Mouse (Mus musculus) left cerebral cortex, postnatal 25 days (tissue): ENCODE results near the gene Smarcc2. TPM values are rescaled to one million over a fixed set of nuclear protein-coding genes. Genes with fewer than 3 reads are reported as not detected.
A peak's percentile ranks its signal among the peaks of the same experiment; 100 is the strongest.

Experiments
- DNase-seq, 2 experiments: peaks; one replicate each; pipeline ENCODE4 v3.0.0; 2022; ENCODE audit warnings: low spot score in 2 of 2, mixed read lengths in 1 of 2
- intact Hi-C: fragments of 180-260 bp; cut with DNase I; formaldehyde crosslinking; loops from one replicate; pipeline ENCODE4 v1.15.1; 2025
- microRNA-seq, 2 experiments: library from miRNA; unstranded; fragments of <30 nt; microRNA quantifications; one replicate each; pipeline ENCODE4 v1.2.0; 2022
- total RNA-seq, 2 experiments: library from RNA; stranded (reverse); gene quantifications; 2 replicates each; pipeline ENCODE4 v1.2.3; 2021

Gene Smarcc2
- total RNA-seq, 2 experiments from 2014 or later, result 228 to 232 TPM

DNA sequence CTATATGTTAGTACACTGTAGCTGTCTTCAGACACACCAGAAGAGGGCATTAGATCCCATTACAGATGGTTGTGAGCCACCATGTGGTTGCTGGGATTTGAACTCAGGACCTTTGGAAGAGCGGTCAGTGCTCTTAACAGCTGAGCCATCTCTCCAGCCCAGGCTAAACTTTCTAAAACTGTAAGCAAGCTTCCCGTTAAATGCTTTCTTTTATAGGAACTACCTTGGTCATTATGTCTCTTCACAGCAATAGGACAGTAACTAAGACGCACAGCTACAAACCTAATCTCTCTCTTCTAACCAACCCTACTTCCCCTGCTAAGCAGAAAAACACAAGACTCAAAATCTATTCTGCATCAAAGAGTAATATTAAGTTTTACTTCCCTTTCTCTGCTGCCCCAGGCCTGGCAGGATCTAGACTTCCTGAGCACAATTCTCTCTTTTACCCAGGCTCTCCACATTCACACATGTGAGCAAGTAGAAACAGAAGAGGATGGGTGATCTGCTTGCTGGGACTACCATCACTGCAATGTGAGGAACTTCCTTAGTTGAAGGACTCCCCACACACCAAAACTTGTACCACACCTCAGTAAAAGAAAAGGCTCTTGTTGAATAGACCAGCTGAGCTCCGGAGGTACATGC, 76.7 kb downstream of the Smarcc2 start:
- intact Hi-C loops, result loop anchor here (2.0 kb wide), 2 partner anchors 17 to 77 kb away; partner anchors contain the start of gene Smarcc2
- DNase-seq, result no peak

DNA sequence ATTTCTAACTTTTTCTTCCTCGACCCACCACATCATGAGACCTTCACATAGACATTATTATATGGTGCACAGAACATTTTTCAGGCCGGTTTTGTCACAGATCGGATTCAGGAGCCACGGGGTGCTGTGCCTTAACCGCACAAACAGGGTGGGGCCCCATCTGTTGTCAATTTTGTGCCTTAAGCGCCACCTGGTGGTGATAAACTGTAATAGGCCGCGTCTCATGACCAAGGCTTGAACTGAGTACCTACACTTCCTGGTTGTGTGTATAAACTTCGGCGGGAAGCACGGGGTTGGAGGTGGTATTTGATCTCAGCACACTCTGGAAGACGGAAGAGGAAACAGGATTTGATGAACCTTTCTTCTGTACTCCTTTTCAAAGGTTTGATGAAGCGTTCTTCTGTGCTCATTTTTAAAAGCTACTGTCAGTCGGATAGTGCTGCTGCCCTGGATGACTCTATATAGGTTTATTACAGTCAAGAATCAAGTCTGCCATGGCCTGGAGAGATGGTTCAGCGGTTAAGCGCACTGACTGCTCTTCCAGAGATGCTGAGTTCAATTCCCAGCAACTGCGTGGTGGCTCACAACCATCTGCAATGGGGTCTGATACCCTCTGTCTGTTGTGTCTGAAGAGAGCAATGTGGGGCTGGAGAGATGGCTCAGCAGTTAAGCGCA, 77.4 kb downstream of the Smarcc2 start:
- intact Hi-C loops, result loop anchor here (2.0 kb wide), 2 partner anchors 18 to 78 kb away; partner anchors contain the start of gene Smarcc2
- peak; percentile 91 to 93 for DNase-seq

DNA sequence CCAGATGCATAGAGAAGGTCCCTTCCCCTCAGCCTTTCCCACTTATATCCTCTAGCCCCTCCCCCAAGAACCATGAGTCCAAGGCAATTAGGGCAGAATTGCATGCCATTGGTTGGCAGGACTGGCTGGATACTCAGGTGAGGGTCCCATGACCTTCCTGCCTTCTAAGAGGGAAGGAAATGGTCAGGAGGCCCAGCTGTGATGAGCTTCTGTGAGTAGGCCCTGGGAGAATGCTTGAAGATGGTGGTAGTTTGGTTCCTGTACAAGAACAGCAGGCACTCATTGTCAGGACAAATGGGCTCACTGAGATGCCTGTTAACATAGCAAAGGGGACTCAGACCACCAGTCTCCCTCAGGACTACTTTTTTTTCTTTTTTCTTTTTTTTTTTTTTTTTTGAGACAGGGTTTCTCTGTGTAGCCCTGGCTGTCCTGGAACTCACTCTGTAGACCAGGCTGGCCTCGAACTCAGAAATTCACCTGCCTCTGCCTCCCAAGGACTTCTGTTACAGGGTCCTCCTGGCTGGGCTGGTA, 79.4 kb downstream of the Smarcc2 start:
- intact Hi-C loops, result no loop called here
- no peak for DNase-seq

Small RNAs within 50 kb of the gene (microRNA-seq; reads per million reads assigned to microRNA genes)
- 0 reads per million in 2 experiments for gene Mir6916
- 0.74 to 1.3 reads per million in 2 experiments for gene Mir8105

Other genes starting within 250 kb of the Smarcc2 start
- gene Spryd4, start 247.4 kb upstream of the Smarcc2 start, total RNA-seq, result 10 to 100 TPM; 10.1 to 10.7 TPM
- gene Mip, start 233.4 kb upstream of the Smarcc2 start, total RNA-seq, result not detected
- gene Timeless, start 227.2 kb upstream of the Smarcc2 start, total RNA-seq, result 1 to 10 TPM; 6.8 to 8.3 TPM
- not detected for gene Apon, start 205.2 kb upstream of the Smarcc2 start, total RNA-seq
- gene Apof, start 190.6 kb upstream of the Smarcc2 start, total RNA-seq, result not detected
- gene Stat2, start 188.7 kb upstream of the Smarcc2 start, total RNA-seq, result 10 to 100 TPM; 27.1 to 29.6 TPM
- gene Il23a, start 160.5 kb upstream of the Smarcc2 start, total RNA-seq, result under 1 TPM; 0.64 to 0.69 TPM
- 10 to 100 TPM; 14.3 to 15.4 TPM for gene Pan2, start 155.9 kb upstream of the Smarcc2 start, total RNA-seq
- 10 to 100 TPM; 64.7 to 70.5 TPM for gene Cnpy2, start 136.8 kb upstream of the Smarcc2 start, total RNA-seq
- gene Cs, start 121.5 kb upstream of the Smarcc2 start, total RNA-seq, result 100 to 1,000 TPM; 227 to 229 TPM
- 10 to 100 TPM; 60.4 to 63.8 TPM for gene Coq10a, start 90.3 kb upstream of the Smarcc2 start, total RNA-seq
- gene Ankrd52, start 82.1 kb upstream of the Smarcc2 start, total RNA-seq, result 10 to 100 TPM; 65.1 to 68.9 TPM
- gene Slc39a5, start 58.0 kb upstream of the Smarcc2 start, total RNA-seq, result under 1 TPM; 0.30 to 0.32 TPM
- gene Nabp2, start 47.8 kb upstream of the Smarcc2 start, total RNA-seq, result 10 to 100 TPM; 87.8 to 89.7 TPM
- gene Rnf41, start 47.6 kb upstream of the Smarcc2 start, total RNA-seq, result 10 to 100 TPM; 76.7 to 78.6 TPM
- 100 to 1,000 TPM; 616 to 641 TPM for gene Myl6, start 34.9 kb downstream of the Smarcc2 start, total RNA-seq
- 10 to 100 TPM; 22.9 to 24.0 TPM for gene Myl6b, start 39.4 kb downstream of the Smarcc2 start, total RNA-seq
- gene Esyt1, start 66.6 kb downstream of the Smarcc2 start, total RNA-seq, result 1 to 10 TPM; 7.9 to 8.0 TPM
- 10 to 100 TPM; 13.2 to 13.5 TPM for gene Zc3h10, start 88.5 kb downstream of the Smarcc2 start, total RNA-seq
- gene Rpl41, start 90.1 kb downstream of the Smarcc2 start, total RNA-seq, result 1,000 to 10,000 TPM; 1,545 to 1,604 TPM
- 10 to 100 TPM; 56.7 to 62.7 TPM for gene Pa2g4, start 106.7 kb downstream of the Smarcc2 start, total RNA-seq
- gene Erbb3, start 130.4 kb downstream of the Smarcc2 start, total RNA-seq, result 1 to 10 TPM; 5.8 to 7.6 TPM
- 100 to 1,000 TPM; 235 to 247 TPM for gene Rps26, start 167.5 kb downstream of the Smarcc2 start, total RNA-seq
- 10 to 100 TPM; 17.9 to 18.9 TPM for gene Ikzf4, start 186.7 kb downstream of the Smarcc2 start, total RNA-seq
- gene Suox, start 214.8 kb downstream of the Smarcc2 start, total RNA-seq, result 10 to 100 TPM; 10.8 to 12.3 TPM
- gene Rab5b, start 237.0 kb downstream of the Smarcc2 start, total RNA-seq, result 100 to 1,000 TPM; 125 to 132 TPM
- under 1 TPM; 0.39 to 0.96 TPM for gene Pmel, start 244.9 kb downstream of the Smarcc2 start, total RNA-seq
- 1 to 10 TPM; 2.5 to 3.2 TPM for gene Cdk2, start 245.8 kb downstream of the Smarcc2 start, total RNA-seq